Mouse (Mus musculus) mesoderm, embryonic 11.5 days (tissue): ENCODE measurements around the gene Tex48.

Experiments used
- DNase-seq: peaks from one replicate; pipeline ENCODE4 v3.0.0-alpha.2; 2012; ENCODE audit warnings: low read depth, low spot score

The Tex48 gene

GRCm38 (mm10) chr4:63622378-63622835 lies at the start of gene Tex48:
Gene Tex48 (minus strand): TSS chr4:63622428.
- peak; percentile 49 for DNase-seq

- no peak for DNase-seq
Measured at GRCm38 (mm10) chr4:63668255-63668654, 46.0 kb upstream of the Tex48 start.

GRCm38 (mm10) chr4:63665738-63666137 lies 43.5 kb upstream of the Tex48 start:
- DNase-seq: peak; percentile 40

GRCm38 (mm10) chr4:63663279-63663678 lies 41.1 kb upstream of the Tex48 start, which contains the start of gene Gm11214:
Gene Gm11214 (minus strand): TSS chr4:63663379.
- DNase-seq: no peak

GRCm38 (mm10) chr4:63661857-63662256 lies 39.6 kb upstream of the Tex48 start:
- no peak for DNase-seq

GRCm38 (mm10) chr4:63661426-63661825 lies 39.2 kb upstream of the Tex48 start:
- DNase-seq: no peak

GRCm38 (mm10) chr4:63659775-63660174 lies 37.5 kb upstream of the Tex48 start:
- DNase-seq: peak; percentile 36

- no peak for DNase-seq
Measured at GRCm38 (mm10) chr4:63659086-63659485, 36.9 kb upstream of the Tex48 start.

GRCm38 (mm10) chr4:63654381-63654780 lies 32.2 kb upstream of the Tex48 start:
- no peak for DNase-seq

- no peak for DNase-seq
Measured at GRCm38 (mm10) chr4:63643956-63644726, 21.9 kb upstream of the Tex48 start.

- DNase-seq: no peak
Measured at GRCm38 (mm10) chr4:63639842-63640241, 17.6 kb upstream of the Tex48 start.

GRCm38 (mm10) chr4:63638603-63639002 lies 16.4 kb upstream of the Tex48 start:
- DNase-seq: no peak

- no peak for DNase-seq
Measured at GRCm38 (mm10) chr4:63633181-63633580, 11.0 kb upstream of the Tex48 start.

GRCm38 (mm10) chr4:63627111-63627510 lies 4.9 kb upstream of the Tex48 start:
- no peak for DNase-seq

- no peak for DNase-seq
Measured at GRCm38 (mm10) chr4:63625563-63626080, 3.4 kb upstream of the Tex48 start.

GRCm38 (mm10) chr4:63621861-63622260 lies 367 bp downstream of the Tex48 start:
- DNase-seq: no peak

GRCm38 (mm10) chr4:63608391-63608790 lies 13.8 kb downstream of the Tex48 start:
- DNase-seq: no peak

GRCm38 (mm10) chr4:63605968-63606367 lies 16.3 kb downstream of the Tex48 start:
- no peak for DNase-seq

GRCm38 (mm10) chr4:63605545-63605944 lies 16.7 kb downstream of the Tex48 start:
- no peak for DNase-seq

GRCm38 (mm10) chr4:63604945-63605344 lies 17.3 kb downstream of the Tex48 start, which contains the start of gene Gm11213:
Gene Gm11213 (minus strand): TSS chr4:63605261.
- DNase-seq: no peak

- no peak for DNase-seq
Measured at GRCm38 (mm10) chr4:63601263-63601662, 21.0 kb downstream of the Tex48 start.

- DNase-seq: no peak
Measured at GRCm38 (mm10) chr4:63600786-63601185, 21.4 kb downstream of the Tex48 start.

GRCm38 (mm10) chr4:63596010-63596409 lies 26.2 kb downstream of the Tex48 start:
- no peak for DNase-seq
